Mouse (Mus musculus): ENCODE measurements around the gene Fads3.

The Fads3 gene

GRCm38 (mm10) chr19:10053692-10054260, 12.4 kb downstream of the Fads3 start:
- no peak for DNase-seq (ENCODE audit: low spot score)

- no peak for DNase-seq (ENCODE audit: low spot score)
Observed at GRCm38 (mm10) chr19:10054361-10055075, 13.1 kb downstream of the Fads3 start.

- no peak for DNase-seq (ENCODE audit: low spot score)
Observed at GRCm38 (mm10) chr19:10055261-10055660, 13.9 kb downstream of the Fads3 start.

- DNase-seq (ENCODE audit: low spot score): no peak
Observed at GRCm38 (mm10) chr19:10055783-10056660, 14.7 kb downstream of the Fads3 start.

- DNase-seq (ENCODE audit: low spot score): no peak
Observed at GRCm38 (mm10) chr19:10056686-10057085, 15.3 kb downstream of the Fads3 start.

GRCm38 (mm10) chr19:10057486-10058351, 16.4 kb downstream of the Fads3 start:
- DNase-seq (ENCODE audit: low spot score): no peak

- no peak for DNase-seq (ENCODE audit: low spot score)
Observed at GRCm38 (mm10) chr19:10058352-10058825, 17.0 kb downstream of the Fads3 start.

- no peak for DNase-seq (ENCODE audit: low spot score)
Observed at GRCm38 (mm10) chr19:10058876-10059427, 17.6 kb downstream of the Fads3 start.

GRCm38 (mm10) chr19:10059911-10060567, 18.7 kb downstream of the Fads3 start:
- DNase-seq (ENCODE audit: low spot score): peak; percentile 73

GRCm38 (mm10) chr19:10060783-10061590, 19.6 kb downstream of the Fads3 start:
- peak; percentile 44 for DNase-seq (ENCODE audit: low spot score)

- no peak for DNase-seq (ENCODE audit: low spot score)
Observed at GRCm38 (mm10) chr19:10061624-10062023, 20.3 kb downstream of the Fads3 start.

- no peak for DNase-seq (ENCODE audit: low spot score)
Observed at GRCm38 (mm10) chr19:10062292-10062691, 20.9 kb downstream of the Fads3 start.

GRCm38 (mm10) chr19:10062862-10063261, 21.5 kb downstream of the Fads3 start:
- no peak for DNase-seq (ENCODE audit: low spot score)

GRCm38 (mm10) chr19:10064173-10065012, 23.0 kb downstream of the Fads3 start:
- DNase-seq (ENCODE audit: low spot score): no peak

- no peak for DNase-seq (ENCODE audit: low spot score)
Observed at GRCm38 (mm10) chr19:10065465-10066188, 24.3 kb downstream of the Fads3 start.

- DNase-seq (ENCODE audit: low spot score): no peak
Observed at GRCm38 (mm10) chr19:10066189-10066500, 24.8 kb downstream of the Fads3 start.

- no peak for DNase-seq (ENCODE audit: low spot score)
Observed at GRCm38 (mm10) chr19:10066502-10066901, 25.1 kb downstream of the Fads3 start.

GRCm38 (mm10) chr19:10067701-10068100, 26.3 kb downstream of the Fads3 start:
- no peak for DNase-seq (ENCODE audit: low spot score)

Measured in adipocyte (in vitro differentiated cells).